Mouse (Mus musculus): ENCODE data around the gene Fbxl4. TPM values are rescaled to one million over a fixed set of nuclear protein-coding genes. Genes with fewer than 3 reads are reported as not detected.
A peak's percentile ranks its signal among the peaks of the same experiment; 100 is the strongest.
"Not testable (repeated sequence)": the region's sequence is repeated elsewhere in the genome, so short reads cannot be mapped to it uniquely, and the experiment has no call there.

The Fbxl4 gene
- 10 to 100 TPM; 13.2 to 13.7 TPM for total RNA-seq (2021)
- long read RNA-seq, transcript Fbxl4-201 (9 exons, 2,546 nt), result major isoform, 8 of 13 reads
- long read RNA-seq, partial matches to known transcripts, result 0 of 13 reads
- long read RNA-seq, other reads (novel, unspliced or antisense), result 5 of 13 reads

DNA sequence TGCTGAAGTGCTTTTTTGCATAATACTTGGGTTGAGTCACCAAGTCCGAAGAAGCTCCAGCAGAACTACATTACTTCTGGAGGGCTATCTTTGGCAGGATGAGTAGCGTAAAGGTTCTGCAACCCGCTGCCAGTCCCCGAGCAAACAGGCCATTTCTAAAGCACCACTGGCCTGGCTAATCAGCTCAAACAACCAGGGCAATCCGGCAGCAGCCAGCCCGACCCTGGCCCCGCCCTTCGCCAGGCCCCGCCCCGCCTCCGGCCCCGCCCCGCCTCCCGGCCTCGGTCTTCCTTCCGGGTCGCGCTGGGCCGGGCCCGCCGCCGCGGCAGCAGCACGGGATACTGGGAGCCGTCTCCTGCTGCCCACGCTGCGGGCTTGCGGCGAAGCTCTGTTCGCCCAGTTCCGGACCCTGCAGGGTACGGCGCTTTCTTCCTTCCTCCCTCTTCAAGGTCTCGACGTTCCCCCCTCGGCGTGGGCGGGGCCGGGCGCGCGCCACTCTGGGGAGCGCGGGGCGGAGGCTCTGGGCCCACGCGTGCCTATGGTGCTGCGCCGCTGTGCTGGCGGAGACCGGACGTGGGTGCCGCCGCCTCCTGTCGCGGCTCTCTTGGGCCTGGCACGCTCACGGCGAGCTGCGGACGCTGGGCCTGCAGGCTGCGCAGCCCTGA, at the start of gene Fbxl4:
Gene Fbxl4, plus strand, starts transcription at position 278 of the 665 bp plus-strand sequence.
- DNase-seq (ENCODE audit: low spot score in 2 of 2), result peak; percentile 76 to 83

DNA sequence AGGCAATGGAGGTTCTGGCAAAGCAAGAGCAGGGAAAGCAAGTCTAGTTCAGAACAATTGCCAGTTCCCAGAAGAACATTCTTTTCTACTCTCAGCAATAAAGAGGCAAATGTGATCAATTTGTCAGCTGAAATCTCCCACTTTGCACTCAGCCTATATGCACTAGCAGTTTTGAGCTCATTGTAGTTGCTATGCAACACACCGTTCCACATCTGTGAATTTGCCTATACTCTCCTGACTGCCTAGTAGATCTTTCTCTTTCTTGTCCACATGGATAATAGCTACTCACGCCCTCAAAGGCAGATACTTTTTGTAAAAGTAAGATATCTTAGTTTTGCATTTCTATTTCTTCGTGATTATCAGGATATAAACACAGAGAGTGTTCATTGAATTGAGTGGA, 42.8 kb upstream of the Fbxl4 start:
- DNase-seq (ENCODE audit: low spot score in 2 of 2), result no peak

DNA sequence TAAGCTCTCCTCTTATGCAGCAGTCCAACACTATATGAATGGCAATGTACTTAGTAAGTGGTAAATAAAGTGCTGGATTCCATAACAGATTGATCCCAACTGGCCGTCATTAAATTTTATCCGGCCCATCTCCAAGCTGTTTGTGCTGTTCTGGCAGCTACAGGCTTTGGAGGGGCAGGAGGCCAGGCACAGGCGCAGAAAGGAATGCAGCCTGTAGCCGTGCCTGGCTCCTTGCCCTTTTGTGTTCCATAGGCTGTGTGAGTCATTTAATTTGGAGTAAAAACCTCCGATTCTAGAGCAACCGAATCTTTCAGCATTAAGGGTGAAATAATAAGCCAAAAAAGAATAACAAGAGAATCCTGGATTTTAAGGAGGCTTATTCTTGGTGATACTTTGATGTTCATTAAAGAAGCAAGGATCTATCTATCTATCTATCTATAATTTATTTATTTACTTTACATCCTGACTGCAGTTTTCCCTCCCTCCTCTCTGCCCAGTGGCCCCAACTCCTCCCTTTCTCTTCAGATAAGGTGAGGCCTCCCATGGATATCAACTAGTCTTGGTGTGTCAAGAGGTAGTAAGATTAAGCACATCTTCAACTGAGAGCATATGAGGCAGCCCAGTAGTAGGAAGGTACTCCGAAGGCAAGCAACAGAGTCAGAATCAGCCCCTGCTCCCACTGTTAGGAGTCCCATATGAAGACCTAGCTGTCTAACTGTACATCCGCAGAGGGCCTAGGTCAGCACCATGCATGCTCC, 14.3 kb upstream of the Fbxl4 start:
- no peak for DNase-seq (ENCODE audit: low spot score in 2 of 2)

DNA sequence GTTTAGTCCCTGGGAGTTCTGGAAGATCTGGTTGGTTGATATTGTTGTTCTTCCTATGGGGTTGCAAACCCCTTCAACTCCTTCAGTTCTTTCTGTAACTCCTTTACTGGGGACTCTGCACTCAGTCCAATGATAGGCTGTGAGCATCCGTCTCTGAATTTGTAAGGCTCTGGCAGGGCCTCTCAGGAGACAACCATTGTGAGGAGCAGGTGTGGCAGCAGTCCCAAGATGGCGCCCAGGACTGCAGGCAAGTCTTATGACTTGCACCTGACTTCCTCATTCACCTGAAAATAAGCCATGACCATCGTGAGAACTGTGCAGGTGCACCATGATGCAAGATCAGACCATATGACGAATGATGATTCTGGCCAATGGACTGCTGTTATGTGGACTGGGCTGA, 8.3 kb upstream of the Fbxl4 start:
- DNase-seq (ENCODE audit: low spot score in 2 of 2), result not testable (repeated sequence)

DNA sequence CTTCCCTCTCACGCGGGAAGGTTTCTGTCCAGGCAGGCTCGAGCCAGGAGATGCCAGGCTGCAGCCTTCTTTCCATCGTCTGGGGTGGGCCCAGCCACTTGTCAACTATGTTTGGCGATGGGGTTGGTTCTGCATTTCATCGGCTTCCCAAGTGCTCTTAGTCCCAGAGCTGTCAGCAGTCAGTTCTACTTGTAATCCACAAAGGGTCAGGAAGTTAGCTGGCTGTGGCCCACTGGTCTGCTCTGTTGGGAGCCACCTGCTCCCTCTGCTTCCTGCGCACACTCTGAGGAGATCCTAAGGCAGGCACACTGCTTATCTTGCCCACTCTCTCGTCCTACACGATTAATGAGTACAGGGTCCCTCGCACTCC, 573 bp downstream of the Fbxl4 start:
- no peak for DNase-seq (ENCODE audit: low spot score in 2 of 2)

DNA sequence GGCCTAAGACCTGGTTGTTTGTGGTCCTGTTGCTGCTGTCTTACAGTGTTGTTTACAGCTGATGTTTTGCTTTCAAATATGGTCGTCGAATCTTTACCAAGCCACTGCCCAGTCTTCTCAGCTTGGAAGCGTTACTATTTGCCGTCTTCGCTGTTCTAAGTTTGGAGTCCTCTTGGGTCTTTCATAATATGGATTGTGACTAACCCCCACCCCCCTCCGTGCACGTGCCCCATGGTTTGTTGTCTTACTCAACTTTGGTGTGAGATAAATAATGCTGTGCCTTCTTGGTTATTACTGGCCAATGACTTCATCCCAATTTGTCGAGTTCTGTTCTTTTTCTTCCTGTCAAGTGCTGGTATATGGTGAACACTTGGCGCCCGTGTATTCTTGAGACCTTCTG, 1.1 kb downstream of the Fbxl4 start:
- DNase-seq (ENCODE audit: low spot score in 2 of 2), result no peak

DNA sequence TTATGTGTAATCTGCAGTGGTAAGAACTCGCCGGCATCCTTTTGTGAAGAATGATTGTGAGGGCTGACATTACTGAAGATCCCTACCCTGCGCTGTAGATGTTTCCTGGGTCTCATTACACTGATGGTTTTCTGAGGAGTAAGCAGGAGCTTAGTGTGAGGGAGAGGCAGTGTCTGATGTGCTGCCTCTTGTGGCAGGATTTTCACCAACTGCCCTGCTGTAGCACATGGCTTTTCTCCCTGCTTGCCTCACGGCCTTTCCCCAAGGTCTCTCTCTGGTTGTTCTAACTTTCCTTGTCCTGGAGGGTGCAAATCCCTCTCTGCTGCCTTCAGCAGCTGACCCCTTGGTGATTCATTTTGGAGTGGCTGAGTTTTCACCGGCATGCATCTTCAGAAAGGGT, 10.0 kb downstream of the Fbxl4 start:
- DNase-seq (ENCODE audit: low spot score in 2 of 2), result no peak

DNA sequence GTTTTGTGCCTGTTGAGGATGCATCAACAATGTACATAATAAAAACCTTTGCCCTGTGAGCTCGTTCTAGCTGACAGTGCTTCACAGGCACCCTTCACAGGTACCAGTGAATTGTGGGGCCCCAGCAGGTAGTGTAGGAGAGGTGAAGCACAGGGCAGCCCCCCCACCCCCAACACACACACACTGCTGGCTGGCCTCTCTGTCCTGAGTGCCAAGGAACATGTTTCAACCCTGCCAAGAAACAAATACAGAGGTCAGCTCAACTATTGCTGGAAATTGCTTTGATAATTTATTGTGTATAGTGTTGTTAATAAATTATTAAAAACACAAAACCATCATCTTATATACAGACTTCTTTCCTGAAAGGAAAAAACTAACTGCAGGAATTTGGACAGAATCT, 21.2 kb downstream of the Fbxl4 start:
- no peak for DNase-seq (ENCODE audit: low spot score in 2 of 2)

DNA sequence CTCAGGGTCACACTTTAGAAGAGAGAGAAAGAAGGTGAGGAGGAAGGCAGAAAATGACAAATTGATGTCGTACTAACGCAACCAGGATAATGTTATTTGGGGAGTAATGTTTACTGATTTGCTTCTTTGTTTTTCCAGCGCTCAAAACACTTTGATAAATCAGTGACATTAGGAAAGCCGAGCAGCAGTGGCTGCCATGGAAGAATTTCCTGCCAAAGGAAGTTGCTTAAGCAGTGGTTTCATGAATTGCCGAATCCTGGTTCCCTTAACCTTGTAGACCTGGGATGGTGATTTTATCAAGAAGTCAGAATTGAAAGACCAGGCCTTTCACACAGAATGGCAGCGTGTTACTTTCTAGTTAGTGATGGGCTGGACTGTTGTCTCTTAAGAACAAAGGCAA, 23.3 kb downstream of the Fbxl4 start:
- no peak for DNase-seq (ENCODE audit: low spot score in 2 of 2)

DNA sequence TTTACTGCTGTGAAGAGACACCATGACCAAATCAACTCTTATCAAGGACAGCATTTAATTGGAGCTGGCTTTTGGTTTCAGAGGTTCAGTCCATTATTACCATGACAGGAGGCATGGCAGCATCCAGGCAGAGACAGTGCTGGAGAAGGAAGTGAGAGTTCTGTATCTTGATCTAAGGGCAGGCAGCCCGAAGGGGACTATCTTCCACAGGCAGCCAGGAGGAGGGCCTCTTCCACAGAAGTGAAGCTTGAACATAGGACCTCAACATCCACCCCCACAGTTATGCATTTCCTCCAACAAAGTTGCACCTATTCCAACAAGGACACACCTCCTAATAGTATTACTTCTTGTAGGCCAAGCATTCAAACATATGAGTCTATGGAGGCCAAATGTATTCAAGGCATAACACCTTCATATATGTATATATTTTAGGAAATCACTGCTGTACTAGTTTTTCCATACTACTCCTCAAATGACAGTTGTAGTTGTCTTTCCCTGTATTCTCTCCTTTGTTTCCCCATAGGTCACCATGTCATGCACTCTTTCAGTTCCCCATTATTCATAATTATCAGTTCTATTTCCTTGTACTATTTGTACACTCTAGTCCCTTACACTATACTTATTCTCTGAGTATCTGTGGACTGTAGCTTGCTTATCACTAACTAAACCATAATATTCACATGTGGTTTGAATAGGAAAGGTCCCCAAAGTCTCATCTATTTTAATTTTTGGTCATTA, 26.4 kb downstream of the Fbxl4 start:
- no peak for DNase-seq (ENCODE audit: low spot score in 2 of 2)

DNA sequence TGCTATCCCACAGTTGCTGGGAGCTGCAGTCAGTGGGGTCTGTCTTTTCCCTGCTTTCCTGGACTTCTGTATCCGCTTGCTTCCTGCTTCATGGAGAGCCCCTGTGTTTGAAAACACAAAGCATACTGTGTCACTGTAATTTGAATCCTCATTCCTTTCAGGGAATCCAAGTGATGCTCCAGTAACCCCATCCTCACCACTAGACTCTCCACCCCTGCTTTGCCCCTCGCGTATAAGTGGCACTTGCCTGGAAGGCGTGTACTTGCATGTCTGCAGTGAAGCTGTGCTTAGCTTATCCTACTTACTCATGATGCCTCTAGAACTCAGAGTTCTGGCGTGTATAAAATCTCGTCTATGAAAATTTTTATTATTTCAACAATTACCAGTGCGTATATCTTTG, 32.7 kb downstream of the Fbxl4 start:
- no peak for DNase-seq (ENCODE audit: low spot score in 2 of 2)

DNA sequence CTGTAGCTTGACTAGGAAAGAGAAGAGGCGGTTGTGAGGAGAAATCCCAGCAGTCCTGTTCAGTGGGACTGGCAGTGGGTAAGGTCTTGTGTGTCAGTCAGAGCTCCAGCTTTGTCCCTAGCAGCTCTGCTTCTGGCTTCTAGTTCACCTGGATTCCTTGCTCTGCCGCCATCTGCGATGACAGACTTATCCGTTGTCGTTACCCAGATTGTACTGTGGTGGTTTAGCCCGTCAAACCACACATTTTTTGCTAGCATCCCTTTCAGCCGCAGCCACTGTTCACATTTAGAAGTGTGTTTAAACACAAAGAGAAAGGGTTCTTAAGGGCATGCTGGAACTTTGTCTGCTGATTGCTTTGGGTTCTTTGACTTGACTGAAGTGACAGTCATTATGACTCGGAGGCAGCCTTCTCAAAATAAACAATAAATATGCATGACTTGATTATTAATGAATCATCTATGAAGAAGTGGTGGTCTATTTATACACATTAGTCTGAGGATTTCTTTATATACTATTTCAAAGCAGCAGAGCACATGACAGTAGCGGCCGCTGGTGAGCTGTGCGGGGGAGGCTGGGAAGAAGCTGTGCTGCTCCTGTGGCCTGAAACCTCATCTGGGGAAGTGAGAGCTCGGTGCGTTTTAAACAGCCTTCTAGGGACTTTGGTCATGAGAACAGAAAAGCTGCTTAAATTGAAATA, 35.6 kb downstream of the Fbxl4 start:
- no peak for DNase-seq (ENCODE audit: low spot score in 2 of 2)

DNA sequence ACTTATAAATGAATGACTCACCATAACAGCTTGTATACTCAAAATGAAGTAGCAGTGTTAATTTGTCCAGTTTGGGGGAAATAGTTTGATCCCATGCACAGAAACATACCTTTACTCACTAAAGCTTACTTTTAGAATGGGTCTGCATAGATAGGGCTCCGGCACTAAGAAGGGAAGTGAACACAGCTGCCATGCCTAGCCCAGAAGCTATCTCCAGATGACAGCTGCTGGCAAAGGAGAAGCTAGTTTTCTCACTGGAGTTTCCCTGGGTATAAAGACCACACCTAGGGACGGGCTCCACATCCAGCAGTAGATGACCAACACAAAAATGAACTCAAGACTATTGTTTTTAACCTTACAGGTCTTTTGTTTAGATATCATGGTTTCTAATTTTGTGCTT, 38.1 kb downstream of the Fbxl4 start:
- no peak for DNase-seq (ENCODE audit: low spot score in 2 of 2)

DNA sequence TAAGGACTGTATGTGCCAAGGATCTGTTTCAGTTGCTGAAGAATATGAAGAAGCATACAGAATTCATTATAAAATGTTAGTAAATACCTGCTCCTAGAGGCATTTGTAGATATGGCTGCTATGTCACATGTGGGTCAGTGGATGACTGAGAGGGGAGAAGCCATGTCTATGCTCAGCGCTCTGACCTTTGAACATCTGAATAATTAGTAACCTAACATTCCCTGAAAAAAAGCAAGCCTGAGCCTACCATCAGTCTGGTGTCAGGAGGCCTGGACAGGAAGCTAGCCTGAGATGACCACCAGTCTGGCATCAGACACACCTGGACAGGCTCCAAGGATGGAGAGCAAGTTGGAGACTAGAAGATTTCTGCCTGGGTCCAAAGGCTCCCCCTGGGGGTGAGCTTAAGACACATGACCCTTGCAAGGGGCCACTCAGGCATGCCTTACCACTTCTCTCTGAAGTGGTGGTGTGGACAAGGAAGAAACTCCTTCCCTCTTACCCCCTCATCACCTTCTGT, 39.2 kb downstream of the Fbxl4 start:
- no peak for DNase-seq (ENCODE audit: low spot score in 2 of 2)

DNA sequence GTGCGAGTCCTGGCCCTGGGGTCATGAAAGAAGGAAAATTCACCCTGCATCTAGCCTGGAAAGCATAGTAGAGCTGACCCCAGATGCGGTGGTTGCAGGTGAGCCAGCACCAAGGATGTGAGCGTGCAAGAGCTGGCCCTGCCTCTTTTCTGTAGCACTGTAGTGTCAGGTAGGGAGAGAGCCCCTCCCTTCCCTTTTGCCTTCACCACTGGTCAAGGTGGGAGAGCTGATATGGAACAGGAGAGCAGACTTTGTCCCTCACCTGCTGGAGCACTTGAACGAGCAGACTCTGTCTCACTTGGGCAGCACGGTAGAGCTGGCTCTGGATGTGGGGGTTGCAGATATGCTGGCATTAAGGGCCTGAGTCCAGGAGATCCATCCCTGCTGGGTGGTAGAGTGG, 39.7 kb downstream of the Fbxl4 start:
- no peak for DNase-seq (ENCODE audit: low spot score in 2 of 2)

DNA sequence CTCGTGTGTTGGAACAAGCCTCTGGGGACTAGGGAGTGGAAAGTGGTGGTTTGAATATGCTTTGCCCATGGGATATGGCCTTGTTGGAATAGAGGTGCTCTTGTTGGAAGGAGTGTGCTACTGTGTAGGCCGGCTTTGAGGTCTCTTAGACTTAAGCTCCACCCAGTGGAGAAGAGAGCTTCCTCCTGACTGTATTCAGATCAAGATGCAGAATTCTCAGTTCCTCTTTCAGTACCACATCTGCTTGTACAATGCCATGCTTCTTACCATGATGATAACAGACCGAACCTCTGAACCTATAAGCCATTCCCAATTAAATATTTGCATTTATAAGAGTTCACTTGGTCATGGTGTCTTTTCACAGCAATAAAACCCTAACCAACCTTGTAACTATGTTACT, 44.7 kb downstream of the Fbxl4 start:
- no peak for DNase-seq (ENCODE audit: low spot score in 2 of 2)

DNA sequence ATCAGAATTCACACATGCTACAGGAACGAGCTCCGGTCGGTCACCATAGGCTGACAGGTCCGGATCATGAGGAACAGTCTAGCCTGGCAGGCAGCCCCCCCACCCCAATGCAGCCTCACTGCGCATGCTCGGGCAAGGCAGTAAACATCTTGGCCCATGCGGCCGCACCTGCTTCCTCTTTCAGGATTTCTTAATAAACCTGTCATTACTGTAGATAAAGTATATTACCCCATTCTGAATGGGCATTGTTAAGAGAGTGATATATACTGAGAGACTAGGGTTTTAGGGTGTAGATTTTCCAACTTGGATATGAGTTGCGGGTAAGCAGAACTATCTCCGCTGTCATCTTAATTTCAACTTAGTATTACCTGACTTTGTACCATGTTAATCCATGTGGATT, 45.6 kb downstream of the Fbxl4 start:
- no peak for DNase-seq (ENCODE audit: low spot score in 2 of 2)

DNA sequence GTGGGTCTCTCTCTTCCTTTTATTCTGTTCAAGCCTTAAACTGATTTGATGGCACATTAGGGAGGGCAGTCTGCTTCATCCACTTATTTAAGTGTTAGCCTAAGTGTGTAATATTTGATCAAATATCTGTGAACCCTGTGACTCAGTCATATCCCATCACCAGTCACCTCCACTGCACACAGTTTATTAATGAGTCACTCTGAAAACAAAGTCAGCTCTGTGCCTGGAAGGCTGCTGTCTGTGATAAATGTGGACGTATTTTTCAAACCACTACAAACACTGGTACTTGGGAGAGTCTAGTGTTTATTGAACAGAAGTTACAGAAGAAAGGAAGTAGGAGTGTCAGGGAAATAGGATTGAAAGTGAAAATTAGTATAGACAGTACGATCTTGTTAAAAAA, 63.3 kb downstream of the Fbxl4 start:
- DNase-seq (ENCODE audit: low spot score in 2 of 2), result no peak

DNA sequence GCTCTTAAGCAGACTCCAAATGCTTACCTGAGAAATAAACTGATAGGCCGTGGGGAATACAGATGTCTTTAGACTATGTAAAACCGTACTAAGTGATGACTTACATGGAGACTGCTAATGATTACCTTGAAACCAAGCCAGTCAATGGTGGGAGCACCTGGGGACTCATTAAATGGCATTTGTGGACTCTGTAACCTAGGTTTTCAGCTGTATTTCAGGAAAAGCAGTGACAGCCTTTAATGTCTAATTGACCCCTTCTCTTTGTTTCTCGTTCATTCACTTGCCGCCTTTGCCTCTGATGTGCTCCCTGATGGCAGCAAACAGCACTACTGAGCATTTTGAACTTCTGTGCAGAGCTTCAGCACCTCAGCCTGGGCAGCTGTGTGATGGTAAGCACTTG, 65.1 kb downstream of the Fbxl4 start:
- DNase-seq (ENCODE audit: low spot score in 2 of 2), result no peak

DNA sequence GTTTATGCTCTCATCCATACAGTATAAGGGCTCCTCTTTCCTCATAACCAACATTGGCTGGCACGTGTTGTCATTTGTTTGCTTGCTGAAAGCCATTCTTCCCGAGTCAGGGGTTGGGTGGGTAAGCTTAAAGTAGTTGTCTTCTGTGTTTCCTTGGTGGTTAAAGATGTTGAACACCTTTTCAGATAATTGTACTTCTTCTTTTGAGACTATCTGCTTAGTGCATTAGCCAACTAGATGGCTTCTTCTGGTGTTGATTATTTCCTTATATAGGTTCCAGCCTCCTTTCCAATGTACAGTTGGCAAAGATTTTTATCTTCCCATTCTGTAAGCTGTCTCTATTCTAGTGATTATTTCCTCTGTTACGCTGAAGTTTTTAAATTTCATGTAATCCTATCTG, 70.8 kb downstream of the Fbxl4 start:
- DNase-seq (ENCODE audit: low spot score in 2 of 2), result no peak

DNA sequence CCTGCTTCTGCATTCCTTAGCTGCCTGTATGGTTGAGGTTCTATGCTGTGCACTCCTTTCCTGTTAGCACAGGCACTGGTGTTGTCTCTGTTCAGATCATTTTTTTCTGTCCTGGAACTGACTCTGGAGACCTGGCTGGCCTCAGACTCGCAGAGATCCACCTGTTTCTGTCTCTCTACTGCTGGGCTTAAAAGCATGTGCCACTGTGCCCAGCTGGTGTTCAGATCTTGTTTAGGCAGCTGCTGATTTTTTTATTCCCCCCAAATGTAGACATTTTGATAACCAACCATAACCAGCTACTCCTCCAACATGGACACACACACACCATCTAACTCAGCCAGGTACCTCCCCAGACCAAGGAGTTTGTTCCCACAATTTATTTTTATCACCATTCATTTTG, 112.2 kb downstream of the Fbxl4 start:
- no peak for DNase-seq (ENCODE audit: low spot score in 2 of 2)
